Mouse (Mus musculus) bone marrow, adult 2 months (tissue): ENCODE data around the gene Spire2.

Experiments used
- CTCF ChIP-seq: fragments of 200-500 bp; IDR thresholded peaks from 2 replicates; pipeline ENCODE4 v1.5.1; 2011; ENCODE audit warnings: low read length, control low read depth; ENCODE audit not compliant: control insufficient read depth, insufficient read depth
- POLR2A ChIP-seq: fragments of 200-500 bp; IDR thresholded peaks from 2 replicates; pipeline ENCODE4 v1.6.1; 2011; ENCODE audit warnings: low read depth, mild to moderate bottlenecking, control low read depth, low read length, borderline replicate concordance; ENCODE audit not compliant: control insufficient read depth

DNA sequence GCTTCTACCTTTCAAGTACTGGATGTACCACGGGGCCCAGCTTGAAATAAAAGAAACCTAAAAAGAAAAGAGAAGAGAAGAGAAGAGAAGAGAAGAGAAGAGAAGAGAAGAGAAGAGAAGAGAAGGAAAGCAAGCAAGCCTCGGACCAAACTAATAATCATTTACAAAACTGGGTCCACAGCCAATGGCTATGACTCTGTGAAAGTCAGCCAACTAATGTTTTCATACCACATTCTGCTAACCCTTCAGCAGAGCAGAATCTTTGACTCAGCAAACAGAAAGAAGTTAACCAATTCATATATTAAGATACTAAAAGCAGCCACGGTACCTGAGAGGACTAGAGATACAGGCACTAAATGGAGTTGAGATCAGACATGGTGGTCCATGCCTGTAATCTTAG lies 40.2 kb upstream of the Spire2 start:
- TF ChIP-seq CTCF, result no peak
- no peak for TF ChIP-seq POLR2A
